Mouse (Mus musculus) forebrain, postnatal 0 days (tissue): ENCODE results near the gene Glis2. TPM values are rescaled to one million over a fixed set of nuclear protein-coding genes. Genes with fewer than 3 reads are reported as not detected.

ENCODE experiments used
- ATAC-seq: fragments of 200-750 bp; cut with Nextera tagmentation; 2 replicates; pipeline ENCODE4 v1.8.0; 2017; ENCODE audit warnings: mild to moderate bottlenecking, moderate library complexity
- DNase-seq: peaks from one replicate; pipeline ENCODE4 v3.0.0-alpha.2; 2015
- H3K27ac ChIP-seq: fragments of 300-500 bp; sonication (generic); 2 replicates; pipeline ENCODE4 v1.5.1; 2014; ENCODE audit warnings: low read depth, mild to moderate bottlenecking, antibody characterized with exemption, low read length, moderate library complexity, mixed read lengths
- H3K27me3 ChIP-seq: fragments of 300-500 bp; sonication (generic); 2 replicates; pipeline ENCODE4 v1.6.1; 2014; ENCODE audit warnings: mild to moderate bottlenecking, low read length, mixed read lengths; ENCODE audit not compliant: insufficient read depth
- H3K36me3 ChIP-seq: fragments of 300-500 bp; sonication (generic); 2 replicates; pipeline ENCODE4 v1.6.1; 2014; ENCODE audit warnings: mild to moderate bottlenecking, moderate library complexity; ENCODE audit not compliant: insufficient read depth
- H3K4me1 ChIP-seq: fragments of 300-500 bp; sonication (generic); 2 replicates; pipeline ENCODE4 v1.6.1; 2014; ENCODE audit warnings: antibody characterized with exemption; ENCODE audit not compliant: insufficient read depth
- H3K4me2 ChIP-seq: fragments of 300-500 bp; sonication (generic); 2 replicates; pipeline ENCODE4 v1.6.1; 2014; ENCODE audit warnings: low read depth, mild to moderate bottlenecking, moderate library complexity
- H3K4me3 ChIP-seq: fragments of 300-500 bp; sonication (generic); 2 replicates; pipeline ENCODE4 v1.5.1; 2014; ENCODE audit warnings: low read depth, low read length, mixed read lengths
- H3K9ac ChIP-seq: fragments of 300-500 bp; sonication (generic); 2 replicates; pipeline ENCODE4 v1.6.1; 2014; ENCODE audit warnings: mild to moderate bottlenecking
- H3K9me3 ChIP-seq: fragments of 300-500 bp; sonication (generic); 2 replicates; pipeline ENCODE4 v1.6.1; 2016; ENCODE audit warnings: low read length
- CTCF ChIP-seq: sonication (generic); IDR thresholded peaks from 2 replicates; pipeline ENCODE4 v1.5.1; 2016; ENCODE audit warnings: antibody characterized with exemption, control low read depth, low read depth
- WGBS: fragments of 180-500 bp; shearing (Covaris S2); extraction: QIAGEN DNeasy Blood & Tissue Kit; methylation state at CpG from one replicate; pipeline ENCODE4 v1.1.7; 2014; 5-methylcytosine and 5-hydroxymethylcytosine counted together
- polyA plus RNA-seq: library from polyadenylated mRNA; unstranded; fragments of >200 nt; fragmentation: Nextera tagmentation; extraction: Ambion mirVana; gene quantifications from 2 replicates; pipeline ENCODE4 v1.2.1, GENCODE M21; 2015
- total RNA-seq: library from RNA; depleted of rRNA; stranded (reverse); fragments of >200 nt; gene quantifications from 2 replicates; pipeline ENCODE4 v1.2.3, GENCODE M21; 2014

Glis2 gene
- total and polyA plus RNA-seq, 2 experiments from 2014 or later: 11.6 to 15.2 TPM

- no peaks in the 10 kb centered on the region for H3K9me3 ChIP-seq
- 42% methylated on average over 11 of the region's 11 CpGs for WGBS
- H3K4me3 ChIP-seq: no peak overlapping the region
- H3K4me2 ChIP-seq: no peak overlapping the region
- TF ChIP-seq CTCF: no peak
- 0 out of 2 replicates have a peak, but pooled peaks cover under 1% of the 10 kb centered on the region for H3K36me3 ChIP-seq
- 0 out of 2 replicates have a peak overlapping the region, but pooled peaks have one; percentile 9 for H3K27ac ChIP-seq
- H3K27me3 ChIP-seq: no peaks in the 10 kb centered on the region
- H3K9ac ChIP-seq: no peak overlapping the region
- DNase-seq (peak; percentile 82), ATAC-seq (peak; percentile 75)
- no peaks in the 10 kb centered on the region for H3K4me1 ChIP-seq
Measured at GRCm38 (mm10) chr16:4643670-4644419, 49.3 kb downstream of the Glis2 start.

- TF ChIP-seq CTCF: no peak
- H3K4me2 ChIP-seq: no peak overlapping the region
- no peak for ATAC-seq
- no peak overlapping the region for H3K9ac ChIP-seq
- H3K4me1 ChIP-seq: no peaks in the 10 kb centered on the region
- H3K27ac ChIP-seq: no peak overlapping the region
- H3K36me3 ChIP-seq: peaks cover 8% of the 10 kb centered on the region; the same call in 1 of the 2 replicates
- 76% methylated on average over 4 of the region's 4 CpGs for WGBS
- DNase-seq: no peak
- no peaks in the 10 kb centered on the region for H3K9me3 ChIP-seq
- H3K27me3 ChIP-seq: no peaks in the 10 kb centered on the region
- no peak overlapping the region for H3K4me3 ChIP-seq
Measured at GRCm38 (mm10) chr16:4645867-4646266, 51.4 kb downstream of the Glis2 start.

GRCm38 (mm10) chr16:4646831-4647230 lies 52.3 kb downstream of the Glis2 start:
- no peaks in the 10 kb centered on the region for H3K27me3 ChIP-seq
- H3K4me3 ChIP-seq: no peak overlapping the region
- 76% methylated on average over 4 of the region's 4 CpGs for WGBS
- no peak for TF ChIP-seq CTCF
- no peaks in the 10 kb centered on the region for H3K4me1 ChIP-seq
- no peak overlapping the region for H3K9ac ChIP-seq
- DNase-seq (no peak), ATAC-seq (no peak)
- peaks cover 13% of the 10 kb centered on the region for H3K36me3 ChIP-seq
- H3K27ac ChIP-seq: no peak overlapping the region
- no peaks in the 10 kb centered on the region for H3K9me3 ChIP-seq
- H3K4me2 ChIP-seq: no peak overlapping the region

- ATAC-seq (peak; percentile 23; the same call in 1 of the 2 replicates), DNase-seq (no peak)
- Histone ChIP-seq H3K27ac (no peak overlapping the region), H3K36me3 (peaks cover 21% of the 10 kb centered on the region), H3K27me3 (no peaks in the 10 kb centered on the region), H3K4me3 (no peak overlapping the region), H3K4me1 (no peaks in the 10 kb centered on the region), H3K9ac (no peak overlapping the region), H3K9me3 (no peaks in the 10 kb centered on the region), H3K4me2 (no peak overlapping the region)
- WGBS: 70% methylated on average over 13 of the region's 13 CpGs
- TF ChIP-seq CTCF: no peak
Measured at GRCm38 (mm10) chr16:4647651-4648141, 53.2 kb downstream of the Glis2 start.

- Histone ChIP-seq H3K27me3 (no peaks in the 10 kb centered on the region), H3K4me2 (no peak overlapping the region), H3K36me3 (peaks cover 21% of the 10 kb centered on the region), H3K9ac (no peak overlapping the region), H3K4me3 (no peak overlapping the region), H3K4me1 (no peaks in the 10 kb centered on the region), H3K27ac (no peak overlapping the region), H3K9me3 (no peaks in the 10 kb centered on the region)
- TF ChIP-seq CTCF: no peak
- ATAC-seq: no peak
- 87% methylated on average over 28 of the region's 28 CpGs for WGBS
- no peak for DNase-seq
Measured at GRCm38 (mm10) chr16:4648416-4649023, 54.0 kb downstream of the Glis2 start.

- 89% methylated on average over 5 of the region's 5 CpGs for WGBS
- DNase-seq: no peak
- Histone ChIP-seq H3K27me3 (no peaks in the 10 kb centered on the region), H3K4me3 (no peak overlapping the region), H3K9ac (no peak overlapping the region), H3K4me2 (no peak overlapping the region), H3K36me3 (peaks cover 25% of the 10 kb centered on the region), H3K27ac (no peak overlapping the region), H3K9me3 (no peaks in the 10 kb centered on the region), H3K4me1 (no peaks in the 10 kb centered on the region)
- ATAC-seq: no peak
- TF ChIP-seq CTCF: no peak
Measured at GRCm38 (mm10) chr16:4649211-4649610, 54.7 kb downstream of the Glis2 start.

- Histone ChIP-seq H3K27ac (no peak overlapping the region), H3K36me3 (peaks cover 30% of the 10 kb centered on the region), H3K4me2 (no peak overlapping the region), H3K4me1 (no peaks in the 10 kb centered on the region), H3K4me3 (no peak overlapping the region), H3K27me3 (no peaks in the 10 kb centered on the region), H3K9me3 (no peaks in the 10 kb centered on the region), H3K9ac (no peak overlapping the region)
- 92% methylated on average over 11 of the region's 11 CpGs for WGBS
- TF ChIP-seq CTCF: no peak
- DNase-seq (no peak), ATAC-seq (no peak)
Measured at GRCm38 (mm10) chr16:4649692-4650091, 55.2 kb downstream of the Glis2 start.
